Mouse (Mus musculus) intestine, postnatal 0 days (tissue): Measurements from ENCODE around the gene Cdv3. TPM values are rescaled to one million over a fixed set of nuclear protein-coding genes. Genes with fewer than 3 reads are reported as not detected.

ENCODE experiments used
- ATAC-seq: fragments of 200-750 bp; cut with Nextera tagmentation; 2 replicates; pipeline ENCODE4 v1.8.0; 2017; ENCODE audit warnings: mild to moderate bottlenecking, moderate TSS enrichment, moderate library complexity
- H3K27ac ChIP-seq: fragments of 300-500 bp; sonication (generic); 2 replicates; pipeline ENCODE4 v1.5.1; 2014; ENCODE audit warnings: mild to moderate bottlenecking, low read depth, low read length, moderate library complexity
- H3K27me3 ChIP-seq: fragments of 300-500 bp; sonication (generic); replicated peaks from 2 replicates; pipeline ENCODE4 v1.6.1; 2014; ENCODE audit warnings: low read length, mixed read lengths; ENCODE audit not compliant: control insufficient read depth, insufficient read depth
- H3K36me3 ChIP-seq: fragments of 300-500 bp; sonication (generic); 2 replicates; pipeline ENCODE4 v1.6.1; 2014; ENCODE audit warnings: mild to moderate bottlenecking, moderate library complexity; ENCODE audit not compliant: control insufficient read depth, insufficient read depth
- H3K4me1 ChIP-seq: fragments of 300-500 bp; sonication (generic); replicated peaks from 2 replicates; pipeline ENCODE4 v1.6.1; 2014; ENCODE audit warnings: antibody characterized with exemption, low read length, mixed read lengths; ENCODE audit not compliant: control insufficient read depth, insufficient read depth
- H3K4me2 ChIP-seq: fragments of 300-500 bp; sonication (generic); replicated peaks from 2 replicates; pipeline ENCODE4 v1.6.1; 2014; ENCODE audit warnings: low read depth, mild to moderate bottlenecking, moderate library complexity
- H3K4me3 ChIP-seq: fragments of 300-500 bp; sonication (generic); 2 replicates; pipeline ENCODE4 v1.5.1; 2014; ENCODE audit warnings: low read depth, low read length
- H3K9ac ChIP-seq: fragments of 300-500 bp; sonication (generic); 2 replicates; pipeline ENCODE4 v1.6.1; 2014; ENCODE audit warnings: mild to moderate bottlenecking, low read depth, low read length
- H3K9me3 ChIP-seq: fragments of 300-500 bp; sonication (generic); 2 replicates; pipeline ENCODE4 v1.6.1; 2016; ENCODE audit warnings: mixed run types; ENCODE audit not compliant: control insufficient read depth
- CTCF ChIP-seq: sonication (generic); IDR thresholded peaks from 2 replicates; pipeline ENCODE4 v1.5.1; 2016; ENCODE audit warnings: low read depth, mild to moderate bottlenecking, control low read depth, antibody characterized with exemption, moderate library complexity
- WGBS: fragments of 180-500 bp; shearing (Covaris S2); extraction: QIAGEN DNeasy Blood & Tissue Kit; methylation state at CpG from one replicate; pipeline ENCODE4 v1.1.7; 2014; 5-methylcytosine and 5-hydroxymethylcytosine counted together
- polyA plus RNA-seq: library from polyadenylated mRNA; unstranded; fragments of >200 nt; fragmentation: Nextera tagmentation; extraction: Ambion mirVana; gene quantifications from 2 replicates; pipeline ENCODE4 v1.2.1, GENCODE M21; 2015

Gene Cdv3
- polyA plus RNA-seq: 38.8 and 39.8 TPM in 2 replicates

DNA sequence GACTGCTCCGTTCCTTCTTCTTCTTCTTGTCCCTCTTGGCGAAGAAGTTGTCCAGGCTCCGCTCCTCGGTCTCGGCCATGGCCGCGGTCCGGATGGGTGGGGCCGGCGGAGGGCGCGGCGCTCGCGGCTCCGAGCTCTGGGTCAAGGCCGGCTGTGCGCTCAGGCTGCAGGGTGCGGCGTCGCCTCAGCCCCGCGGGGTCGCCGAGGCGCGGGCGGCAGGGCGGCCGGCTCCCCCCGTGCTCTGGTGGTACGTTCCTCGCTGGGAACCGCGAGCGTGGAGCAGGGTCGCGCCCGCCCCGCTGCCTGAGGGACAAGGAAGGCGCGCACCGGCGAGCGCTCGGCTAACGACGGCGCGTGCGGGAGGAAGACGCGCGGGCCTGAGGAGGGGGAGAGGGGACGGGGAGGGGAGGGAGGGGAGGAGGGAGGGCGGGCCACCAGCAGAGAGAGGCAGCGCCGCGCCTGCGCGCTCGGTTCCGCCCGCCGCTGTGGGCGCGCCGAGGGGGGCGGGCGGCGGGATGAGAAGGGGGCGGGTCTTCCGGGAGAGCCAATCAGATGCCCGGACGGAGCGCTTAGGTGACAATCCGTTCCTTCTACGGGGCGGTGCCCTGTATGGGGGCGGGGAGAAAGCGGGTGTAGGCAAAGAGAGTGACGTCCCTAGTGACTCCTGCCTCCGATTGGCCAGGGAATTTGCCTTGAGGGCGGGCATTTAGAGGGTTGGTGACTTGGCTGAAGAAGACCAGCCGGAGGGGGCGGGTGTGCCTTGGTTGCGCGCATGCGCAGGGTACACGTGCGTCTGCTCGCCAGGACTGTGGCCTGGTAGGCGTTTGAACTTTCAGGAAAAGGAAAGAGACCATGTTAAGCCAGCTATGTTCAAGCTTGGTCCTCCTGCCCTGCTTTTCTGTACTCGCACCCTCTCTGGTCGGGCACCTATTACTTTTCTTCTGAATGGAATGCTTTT lies at the start of gene Cdv3:
Gene Cdv3 (minus strand): TSS at position 551 of the 958 bp plus-strand sequence.
- Histone ChIP-seq H3K36me3 (no peaks in the 10 kb centered on the region), H3K4me3 (peak within 1 kb of the TSS; percentile 80), H3K27me3 (no peaks in the 10 kb centered on the region), H3K4me1 (no peaks in the 10 kb centered on the region; the same call in 1 of the 2 replicates), H3K27ac (peak within 1 kb of the TSS; percentile 98), H3K4me2 (peak within 1 kb of the TSS; percentile 82), H3K9me3 (no peaks in the 10 kb centered on the region), H3K9ac (peak within 1 kb of the TSS; percentile 94)
- under 1% methylated on average over 64 of the region's 95 CpGs for WGBS
- peak; percentile 98 for ATAC-seq
- peak; percentile 31 for TF ChIP-seq CTCF

DNA sequence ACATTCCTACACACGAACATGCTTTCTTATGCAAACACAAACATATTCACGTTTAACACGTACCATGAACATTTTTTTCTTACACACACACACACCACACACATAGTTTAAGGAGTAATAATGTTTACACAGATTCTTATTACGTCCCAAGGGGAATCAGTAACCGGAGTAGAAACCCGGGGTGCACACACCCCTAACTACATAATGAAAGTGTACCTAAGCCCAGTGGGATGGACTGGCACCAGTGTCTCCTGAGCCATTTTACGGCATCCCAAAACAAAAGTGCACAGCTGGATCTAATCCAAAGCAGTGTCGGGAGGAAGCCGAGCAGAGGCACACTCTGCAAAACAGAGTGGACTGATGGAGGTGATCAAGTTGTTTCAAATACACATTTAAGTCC lies 47.8 kb upstream of the Cdv3 start:
- no peaks in the 10 kb centered on the region for H3K9me3 ChIP-seq
- no peak overlapping the region for H3K9ac ChIP-seq
- H3K27ac ChIP-seq: no peak overlapping the region
- TF ChIP-seq CTCF: no peak
- no peak overlapping the region for H3K4me2 ChIP-seq
- H3K27me3 ChIP-seq: no peaks in the 10 kb centered on the region
- WGBS: 37% methylated on average over 9 of the region's 9 CpGs
- no peaks in the 10 kb centered on the region for H3K36me3 ChIP-seq
- H3K4me1 ChIP-seq: 0 out of 2 replicates have a peak, but pooled peaks cover 3% of the 10 kb centered on the region
- H3K4me3 ChIP-seq: no peak overlapping the region
- no peak for ATAC-seq

DNA sequence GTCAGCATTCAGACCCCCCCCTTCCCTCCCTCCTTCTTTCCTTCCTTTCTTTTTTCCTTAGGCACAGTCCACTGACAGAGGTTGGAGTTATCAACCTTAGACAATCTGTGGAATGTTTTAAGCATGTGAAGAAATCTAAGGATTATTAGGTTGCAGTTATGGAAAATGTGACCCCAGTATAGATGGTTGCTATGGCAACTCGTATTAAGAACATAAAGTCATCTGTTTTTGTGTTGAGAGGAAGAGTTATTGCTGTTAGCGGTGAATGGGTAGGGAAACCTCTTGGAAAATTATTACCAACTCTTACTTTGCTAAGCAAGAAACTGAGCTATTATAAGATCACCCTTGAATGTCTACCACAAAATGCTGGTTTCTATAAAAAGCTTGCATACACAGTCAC lies 43.5 kb upstream of the Cdv3 start:
- H3K4me2 ChIP-seq: no peak overlapping the region
- H3K36me3 ChIP-seq: no peaks in the 10 kb centered on the region
- no peaks in the 10 kb centered on the region for H3K9me3 ChIP-seq
- 77% methylated on average over 2 of the region's 2 CpGs for WGBS
- ATAC-seq: no peak
- H3K4me3 ChIP-seq: no peak overlapping the region
- H3K27ac ChIP-seq: no peak overlapping the region
- 0 out of 2 replicates have a peak, but pooled peaks cover 3% of the 10 kb centered on the region for H3K4me1 ChIP-seq
- no peak overlapping the region for H3K9ac ChIP-seq
- no peak for TF ChIP-seq CTCF
- no peaks in the 10 kb centered on the region for H3K27me3 ChIP-seq

DNA sequence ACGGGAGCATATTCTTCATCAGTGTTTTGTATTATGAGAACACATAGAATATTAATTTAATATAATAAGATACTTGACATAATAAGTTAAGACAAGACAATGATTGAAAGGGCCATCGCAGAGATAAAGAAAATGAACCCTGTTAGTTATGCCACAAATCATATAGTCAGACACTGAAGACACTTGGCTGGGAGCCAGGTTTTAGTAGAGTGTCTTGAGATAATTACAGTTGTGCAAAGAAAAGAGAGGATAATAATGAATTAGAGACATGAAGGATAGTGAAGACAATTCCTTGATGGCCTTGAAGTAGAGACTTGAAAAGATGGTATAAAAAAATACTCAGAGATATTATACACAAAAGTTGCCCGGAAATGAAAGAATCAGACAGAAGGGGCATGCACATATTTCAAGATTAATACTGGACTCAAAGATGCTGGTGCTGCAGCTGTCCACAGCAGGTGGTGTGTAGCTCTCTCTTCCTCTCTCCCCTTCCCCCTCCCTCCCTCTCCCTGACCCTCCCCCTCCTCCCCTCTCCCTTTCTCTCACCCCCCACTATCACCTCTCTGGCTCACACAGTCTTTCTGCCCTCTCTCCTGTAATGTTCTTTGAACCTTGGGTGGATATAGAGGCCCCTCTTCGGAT lies 42.6 kb upstream of the Cdv3 start:
- WGBS: 58% methylated on average over 4 of the region's 4 CpGs
- H3K4me1 ChIP-seq: 0 out of 2 replicates have a peak, but pooled peaks cover 3% of the 10 kb centered on the region

DNA sequence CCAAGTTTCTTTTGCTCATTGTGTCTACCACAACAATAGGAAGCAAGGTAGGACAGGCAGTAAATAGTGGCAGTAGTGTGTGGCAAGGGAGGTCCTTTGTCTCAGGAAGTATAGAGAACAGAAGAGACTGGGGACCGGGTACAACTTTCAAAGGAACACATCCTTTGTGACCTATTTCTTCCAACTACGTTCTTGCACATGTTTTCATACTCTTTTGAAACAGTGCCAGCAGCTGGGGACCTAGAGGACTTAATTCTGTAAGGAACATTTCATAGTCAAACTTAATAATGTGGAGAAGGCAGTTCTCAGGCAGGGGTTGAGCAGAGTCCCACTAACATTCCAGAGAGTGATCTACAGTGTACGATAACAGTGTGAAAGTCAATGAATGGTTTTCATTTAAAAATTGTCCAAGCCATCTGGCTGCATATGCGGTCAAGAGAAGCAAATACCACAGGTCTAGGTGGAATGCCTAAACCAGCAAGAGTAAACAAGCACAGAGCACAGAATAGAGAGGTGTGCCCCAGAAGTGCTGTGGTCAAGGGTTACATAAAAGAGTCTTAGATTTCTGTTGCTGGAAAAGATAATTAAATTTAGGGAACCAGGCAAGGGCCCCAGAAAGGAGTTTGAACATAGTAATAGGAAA lies 37.8 kb upstream of the Cdv3 start:
- Histone ChIP-seq H3K36me3 (no peaks in the 10 kb centered on the region), H3K27me3 (no peaks in the 10 kb centered on the region), H3K4me1 (no peaks in the 10 kb centered on the region), H3K9me3 (no peaks in the 10 kb centered on the region), H3K27ac (no peak overlapping the region), H3K9ac (no peak overlapping the region), H3K4me3 (no peak overlapping the region), H3K4me2 (no peak overlapping the region)
- ATAC-seq: no peak
- TF ChIP-seq CTCF: no peak
- WGBS: 48% methylated on average over 4 of the region's 4 CpGs

More for the DNA sequence above, 42.6 kb upstream of the Cdv3 start:
- Histone ChIP-seq H3K9ac (no peak overlapping the region), H3K27me3 (no peaks in the 10 kb centered on the region), H3K4me2 (no peak overlapping the region), H3K27ac (no peak overlapping the region), H3K4me3 (no peak overlapping the region), H3K9me3 (no peaks in the 10 kb centered on the region), H3K36me3 (no peaks in the 10 kb centered on the region)
- ATAC-seq: no peak
- no peak for TF ChIP-seq CTCF
